Mouse (Mus musculus) limb, embryonic 11.5 days (tissue): ENCODE data around the gene Klf2. TPM values are rescaled to one million over a fixed set of nuclear protein-coding genes. Genes with fewer than 3 reads are reported as not detected.

ENCODE experiments used
- ATAC-seq: fragments of 200-750 bp; cut with Nextera tagmentation; 2 replicates; pipeline ENCODE4 v1.8.0; 2017; ENCODE audit warnings: low read depth; ENCODE audit not compliant: insufficient number of reproducible peaks, low FRiP score, low TSS enrichment
- DNase-seq: peaks from one replicate; pipeline ENCODE4 v3.0.0-alpha.2; 2015; ENCODE audit warnings: low spot score
- H3K27ac ChIP-seq: fragments of 300-500 bp; sonication (generic); replicated peaks from 2 replicates; pipeline ENCODE4 v1.5.1; 2014; ENCODE audit warnings: low read depth, mild to moderate bottlenecking, low read length
- H3K27me3 ChIP-seq: fragments of 300-500 bp; sonication (generic); 2 replicates; pipeline ENCODE4 v1.6.1; 2014; ENCODE audit warnings: mild to moderate bottlenecking, low read length, mixed read lengths; ENCODE audit not compliant: control insufficient read depth, insufficient read depth
- H3K36me3 ChIP-seq: fragments of 300-500 bp; sonication (generic); 2 replicates; pipeline ENCODE4 v1.6.1; 2014; ENCODE audit warnings: mild to moderate bottlenecking, low read length, moderate library complexity, mixed read lengths; ENCODE audit not compliant: control insufficient read depth, insufficient read depth
- H3K4me1 ChIP-seq: fragments of 300-500 bp; sonication (generic); 2 replicates; pipeline ENCODE4 v1.6.1; 2014; ENCODE audit warnings: low read length, mixed read lengths; ENCODE audit not compliant: control insufficient read depth, insufficient read depth
- H3K4me2 ChIP-seq: fragments of 300-500 bp; sonication (generic); 2 replicates; pipeline ENCODE4 v1.6.1; 2014; ENCODE audit warnings: low read depth, mild to moderate bottlenecking, moderate library complexity; ENCODE audit not compliant: severe bottlenecking
- H3K4me3 ChIP-seq: fragments of 300-500 bp; sonication (generic); 2 replicates; pipeline ENCODE4 v1.5.1; 2014; ENCODE audit warnings: low read depth, low read length
- H3K9ac ChIP-seq: fragments of 300-500 bp; sonication (generic); 2 replicates; pipeline ENCODE4 v1.6.1; 2014; ENCODE audit warnings: mild to moderate bottlenecking, low read length
- H3K9me3 ChIP-seq: fragments of 300-500 bp; sonication (generic); 2 replicates; pipeline ENCODE4 v1.6.1; 2016; ENCODE audit warnings: low read length; ENCODE audit not compliant: control insufficient read depth
- WGBS: fragments of 180-500 bp; shearing (Covaris S2); extraction: QIAGEN DNeasy Blood & Tissue Kit; methylation state at CpG from one replicate; pipeline ENCODE4 v1.1.7; 2014; 5-methylcytosine and 5-hydroxymethylcytosine counted together
- polyA plus RNA-seq: library from polyadenylated mRNA; unstranded; fragments of >200 nt; fragmentation: Nextera tagmentation; extraction: Ambion mirVana; gene quantifications from 2 replicates; pipeline ENCODE4 v1.2.1, GENCODE M21; 2014

Klf2 gene
- polyA plus RNA-seq, 1 experiment from 2014 or later, result 4.2 TPM

GRCm38 (mm10) chr8:72279151-72279550 is 39.7 kb upstream of the Klf2 start:
- Histone ChIP-seq H3K27ac (no peak overlapping the region), H3K36me3 (no peaks in the 10 kb centered on the region), H3K27me3 (no peaks in the 10 kb centered on the region)

GRCm38 (mm10) chr8:72281634-72282033 is 37.2 kb upstream of the Klf2 start:
- Histone ChIP-seq H3K9me3 (no peaks in the 10 kb centered on the region), H3K27ac (no peak overlapping the region), H3K9ac (no peak overlapping the region), H3K27me3 (no peaks in the 10 kb centered on the region), H3K4me1 (no peaks in the 10 kb centered on the region), H3K36me3 (no peaks in the 10 kb centered on the region), H3K4me2 (no peak overlapping the region), H3K4me3 (no peak overlapping the region)
- WGBS, result 42% methylated on average over 3 of the region's 3 CpGs
- ATAC-seq (no peak), DNase-seq (no peak)

More at GRCm38 (mm10) chr8:72279151-72279550, 39.7 kb upstream of the Klf2 start:
- no peak overlapping the region for H3K4me3 ChIP-seq
- 82% methylated on average over 7 of the region's 7 CpGs for WGBS
- ATAC-seq (no peak), DNase-seq (no peak)
- no peak overlapping the region for H3K9ac ChIP-seq
- H3K4me1 ChIP-seq, result no peaks in the 10 kb centered on the region
- no peaks in the 10 kb centered on the region for H3K9me3 ChIP-seq
- no peak overlapping the region for H3K4me2 ChIP-seq

- ATAC-seq (no peak), DNase-seq (no peak)
- WGBS, result 73% methylated on average over 4 of the region's 4 CpGs
- Histone ChIP-seq H3K9me3 (no peaks in the 10 kb centered on the region), H3K4me1 (no peaks in the 10 kb centered on the region), H3K36me3 (no peaks in the 10 kb centered on the region), H3K4me2 (no peak overlapping the region), H3K9ac (no peak overlapping the region), H3K4me3 (no peak overlapping the region), H3K27me3 (no peaks in the 10 kb centered on the region), H3K27ac (no peak overlapping the region)
Observed at GRCm38 (mm10) chr8:72285285-72285684, 33.5 kb upstream of the Klf2 start.

- DNase-seq (no peak), ATAC-seq (no peak)
- Histone ChIP-seq H3K36me3 (no peaks in the 10 kb centered on the region), H3K4me3 (no peak overlapping the region), H3K9ac (no peak overlapping the region), H3K27me3 (no peaks in the 10 kb centered on the region), H3K9me3 (no peaks in the 10 kb centered on the region), H3K4me1 (no peaks in the 10 kb centered on the region), H3K4me2 (no peak overlapping the region), H3K27ac (no peak overlapping the region)
Observed at GRCm38 (mm10) chr8:72289051-72289450, 29.8 kb upstream of the Klf2 start.

GRCm38 (mm10) chr8:72291104-72291503 is 27.7 kb upstream of the Klf2 start:
- no peak overlapping the region for H3K4me3 ChIP-seq
- no peak for DNase-seq
- H3K36me3 ChIP-seq, result no peaks in the 10 kb centered on the region
- no peaks in the 10 kb centered on the region for H3K27me3 ChIP-seq
- 74% methylated on average over 2 of the region's 2 CpGs for WGBS
- H3K4me1 ChIP-seq, result no peaks in the 10 kb centered on the region
- no peak overlapping the region for H3K27ac ChIP-seq
- no peak overlapping the region for H3K9ac ChIP-seq
- ATAC-seq, result no peak
- H3K9me3 ChIP-seq, result no peaks in the 10 kb centered on the region
- H3K4me2 ChIP-seq, result no peak overlapping the region

GRCm38 (mm10) chr8:72293309-72293708 is 25.5 kb upstream of the Klf2 start:
- Histone ChIP-seq H3K4me1 (no peaks in the 10 kb centered on the region), H3K4me3 (no peak overlapping the region), H3K9ac (no peak overlapping the region), H3K36me3 (no peaks in the 10 kb centered on the region), H3K4me2 (no peak overlapping the region), H3K27ac (no peak overlapping the region), H3K27me3 (no peaks in the 10 kb centered on the region), H3K9me3 (no peaks in the 10 kb centered on the region)
- DNase-seq (no peak), ATAC-seq (no peak)

GRCm38 (mm10) chr8:72295125-72295524 is 23.7 kb upstream of the Klf2 start:
- H3K4me3 ChIP-seq, result no peak overlapping the region
- H3K27ac ChIP-seq, result no peak overlapping the region
- no peaks in the 10 kb centered on the region for H3K36me3 ChIP-seq
- 73% methylated on average over 3 of the region's 3 CpGs for WGBS
- ATAC-seq (no peak), DNase-seq (no peak)
- H3K9ac ChIP-seq, result no peak overlapping the region
- no peak overlapping the region for H3K4me2 ChIP-seq
- no peaks in the 10 kb centered on the region for H3K27me3 ChIP-seq
- no peaks in the 10 kb centered on the region for H3K4me1 ChIP-seq
- H3K9me3 ChIP-seq, result no peaks in the 10 kb centered on the region

GRCm38 (mm10) chr8:72295679-72296078 is 23.2 kb upstream of the Klf2 start:
- no peaks in the 10 kb centered on the region for H3K9me3 ChIP-seq
- no peaks in the 10 kb centered on the region for H3K27me3 ChIP-seq
- ATAC-seq (peak; percentile 69), DNase-seq (no peak)
- no peak overlapping the region for H3K27ac ChIP-seq
- no peak overlapping the region for H3K9ac ChIP-seq
- no peaks in the 10 kb centered on the region for H3K4me1 ChIP-seq
- WGBS, result 60% methylated on average over 8 of the region's 8 CpGs
- no peaks in the 10 kb centered on the region for H3K36me3 ChIP-seq
- no peak overlapping the region for H3K4me3 ChIP-seq
- H3K4me2 ChIP-seq, result no peak overlapping the region

- no peak overlapping the region for H3K4me2 ChIP-seq
- H3K4me3 ChIP-seq, result no peak overlapping the region
- DNase-seq (no peak), ATAC-seq (no peak)
- WGBS, result 85% methylated on average over 8 of the region's 8 CpGs
- H3K36me3 ChIP-seq, result no peaks in the 10 kb centered on the region
- no peaks in the 10 kb centered on the region for H3K9me3 ChIP-seq
- no peaks in the 10 kb centered on the region for H3K27me3 ChIP-seq
- H3K9ac ChIP-seq, result no peak overlapping the region
- H3K4me1 ChIP-seq, result no peaks in the 10 kb centered on the region
- H3K27ac ChIP-seq, result no peak overlapping the region
Observed at GRCm38 (mm10) chr8:72296561-72296960, 22.3 kb upstream of the Klf2 start.
